Mouse (Mus musculus): ENCODE data around the gene Wnt5b.

Gene Wnt5b

DNA sequence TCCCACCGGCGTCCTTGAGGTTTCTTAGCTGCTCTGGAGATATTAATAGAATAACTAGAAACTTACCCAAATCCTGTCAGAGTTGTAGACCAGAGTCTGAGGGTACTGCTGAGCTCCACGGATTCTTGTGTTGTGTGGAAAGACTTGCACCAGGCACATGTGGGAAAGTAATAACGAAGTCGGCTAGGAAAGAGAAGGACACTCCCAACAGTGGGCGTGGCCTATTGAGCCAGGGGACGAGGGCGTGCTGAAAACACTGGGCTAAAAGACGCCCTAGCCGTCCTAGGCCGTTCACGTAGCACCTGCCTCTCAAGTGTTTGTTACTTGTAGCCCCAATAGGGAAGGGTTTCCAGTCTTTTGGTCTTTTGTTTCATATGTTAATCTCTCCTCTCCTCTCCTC lies 126.8 kb downstream of the Wnt5b start, which contains the start of gene Adipor2:
TSS of gene Adipor2 (minus strand) at position 351 of the 400 bp plus-strand sequence.
- peak; percentile 85 for DNase-seq (ENCODE audit: low read depth)

DNA sequence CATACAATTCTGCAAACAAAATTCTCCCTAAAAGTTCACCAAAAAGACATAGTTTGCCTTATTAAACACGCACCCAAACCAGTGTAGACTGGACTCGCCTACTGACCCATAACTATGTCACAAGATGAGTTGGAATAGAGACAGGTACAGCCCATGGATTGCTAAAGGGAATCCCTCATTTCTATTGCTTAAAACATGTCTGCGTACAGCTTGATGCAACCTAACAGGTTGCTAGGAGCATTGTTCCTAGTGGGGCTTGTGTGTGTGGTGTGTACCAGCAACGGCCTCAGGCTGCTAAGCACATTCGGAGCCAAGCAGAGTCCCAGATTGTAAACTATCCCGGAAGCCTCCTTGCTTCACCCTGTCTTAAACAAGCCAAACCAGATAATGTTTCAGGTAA lies 127.5 kb downstream of the Wnt5b start:
- peak; percentile 38 for DNase-seq (ENCODE audit: low read depth)

DNA sequence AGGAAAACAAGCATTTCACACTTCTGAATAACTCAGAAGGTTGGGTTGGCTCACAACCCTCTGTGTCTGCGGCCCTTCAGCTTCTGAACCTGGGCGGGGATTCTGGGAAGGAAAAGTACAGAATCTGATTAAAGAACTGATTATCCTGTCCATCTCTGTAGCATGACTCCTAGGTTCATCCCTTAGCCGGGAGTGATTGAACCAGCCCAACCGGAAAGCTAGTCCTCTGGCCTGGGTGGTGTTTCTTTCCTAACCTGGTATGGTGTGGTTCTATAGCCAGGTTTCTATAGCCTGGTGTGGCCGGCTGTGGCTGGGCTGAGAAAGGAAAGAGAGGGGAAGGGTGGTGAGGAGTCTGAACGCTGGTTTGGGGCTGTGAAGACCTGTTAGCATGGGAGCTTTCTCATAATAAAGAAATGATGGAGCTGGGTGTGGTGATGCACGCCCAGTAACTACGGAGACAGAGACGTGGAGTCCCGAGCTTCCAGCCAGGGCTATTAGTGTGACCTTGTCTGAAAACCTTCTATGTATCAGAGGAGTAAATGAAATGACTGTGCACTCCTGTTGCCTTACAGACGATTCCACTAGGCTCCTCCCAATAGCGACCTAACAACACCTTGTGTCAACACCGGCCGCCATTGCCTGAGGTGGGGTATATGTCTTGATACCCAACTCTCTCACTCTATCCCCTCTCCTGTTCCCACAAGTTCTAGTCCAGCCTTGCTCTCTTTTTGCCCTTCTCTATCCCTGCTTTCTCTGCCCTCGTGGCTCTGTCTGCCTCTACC lies 129.7 kb downstream of the Wnt5b start:
- no peak for DNase-seq (ENCODE audit: low read depth)

DNA sequence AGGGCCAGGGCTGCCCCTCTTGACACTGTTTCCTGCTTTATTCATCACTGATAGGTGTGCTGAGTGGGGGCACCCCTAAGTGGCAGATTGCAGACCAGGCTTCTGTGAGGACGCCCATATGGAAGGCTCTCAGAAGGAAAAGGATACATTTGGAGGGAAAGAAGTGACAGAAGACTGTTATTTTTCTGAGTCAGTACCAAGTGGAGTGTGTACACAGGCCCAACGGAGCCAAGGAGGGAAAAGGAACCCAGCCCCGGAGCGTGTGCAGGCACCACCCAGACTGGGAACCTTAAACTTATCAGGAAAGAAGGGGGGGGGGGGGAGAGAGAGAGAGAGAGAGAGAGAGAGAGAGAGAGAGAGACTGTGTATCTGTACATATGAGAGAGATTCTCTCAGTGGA lies 131.6 kb downstream of the Wnt5b start:
- DNase-seq (ENCODE audit: low read depth), result no peak

DNA sequence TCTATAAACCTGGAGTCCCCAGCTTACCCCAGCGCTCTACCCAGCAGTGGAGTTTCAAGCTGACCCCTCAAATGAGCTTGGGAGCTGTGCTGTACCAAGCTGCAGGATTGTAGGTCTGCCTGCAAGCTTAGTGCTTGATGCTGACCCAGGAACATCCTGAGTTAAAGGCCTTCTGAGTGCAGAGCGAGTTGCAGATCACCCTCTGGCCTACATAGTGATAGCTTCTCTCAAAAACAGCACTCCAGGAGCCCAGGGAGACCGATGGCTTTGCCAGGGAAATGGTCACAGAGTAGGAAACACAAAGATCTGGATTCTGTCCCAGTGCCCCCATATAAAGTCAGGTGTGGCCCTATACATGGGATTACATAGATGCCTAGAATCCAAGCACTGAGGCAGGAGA lies 132.6 kb downstream of the Wnt5b start:
- no peak for DNase-seq (ENCODE audit: low read depth)

DNA sequence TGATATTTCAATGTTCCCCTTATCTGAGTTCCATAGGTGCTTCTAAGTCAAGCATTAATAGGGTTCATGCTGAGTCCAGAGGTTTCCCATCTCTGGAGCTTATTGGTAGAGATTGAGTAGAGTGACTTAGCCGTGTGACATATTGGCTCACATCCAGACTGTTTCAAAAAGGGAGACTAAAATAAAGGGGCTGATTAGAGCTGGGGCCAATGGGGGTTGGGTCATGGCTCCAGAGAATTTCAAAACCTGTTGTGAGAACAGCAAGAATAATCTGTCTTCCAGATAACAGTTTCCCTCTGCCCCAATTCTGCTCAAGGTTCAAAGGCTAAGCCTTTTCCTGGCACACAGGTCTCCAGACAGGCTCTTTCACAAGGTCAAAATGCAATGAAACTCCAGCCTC lies 134.4 kb downstream of the Wnt5b start:
- no peak for DNase-seq (ENCODE audit: low read depth)

DNA sequence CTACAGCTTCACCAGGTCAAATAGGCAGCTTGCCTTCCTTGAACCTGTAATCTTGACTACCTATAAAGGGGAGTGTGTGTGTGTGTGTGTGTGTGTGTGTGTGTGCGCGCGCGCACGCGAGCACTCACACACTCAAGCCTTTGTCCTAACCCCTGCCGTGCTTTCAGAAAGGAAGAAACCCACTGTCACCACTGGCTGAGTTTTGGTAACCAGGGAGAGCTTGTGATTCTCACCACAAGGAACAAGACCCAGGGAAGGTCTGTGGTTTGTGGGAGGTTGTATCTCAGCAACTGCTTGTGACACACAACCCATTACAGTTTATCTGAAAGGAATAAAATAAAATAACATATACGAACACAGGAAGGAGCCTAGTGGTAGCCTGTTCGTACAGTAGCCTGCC lies 135.6 kb downstream of the Wnt5b start:
- DNase-seq (ENCODE audit: low read depth), result peak; percentile 90

DNA sequence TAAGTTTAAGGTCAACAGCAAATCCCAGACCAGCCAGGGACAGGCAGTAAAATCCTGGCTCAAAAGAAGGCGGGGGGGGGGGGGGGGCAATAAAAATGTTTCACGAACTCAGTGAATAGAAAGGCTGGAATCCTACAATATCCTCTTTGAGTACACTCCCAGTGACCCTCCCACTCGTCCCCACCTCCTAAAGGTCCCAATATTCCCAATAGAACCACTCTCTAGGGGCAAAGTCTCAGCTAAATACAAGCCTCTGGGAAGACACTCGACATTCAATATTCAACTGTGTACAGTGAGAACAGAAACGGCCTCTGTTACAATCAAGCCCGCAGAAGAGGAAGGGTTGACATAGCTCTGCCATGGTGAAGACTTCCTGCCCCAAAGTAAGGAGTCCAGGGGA lies 136.3 kb downstream of the Wnt5b start:
- DNase-seq (ENCODE audit: low read depth), result no peak

DNA sequence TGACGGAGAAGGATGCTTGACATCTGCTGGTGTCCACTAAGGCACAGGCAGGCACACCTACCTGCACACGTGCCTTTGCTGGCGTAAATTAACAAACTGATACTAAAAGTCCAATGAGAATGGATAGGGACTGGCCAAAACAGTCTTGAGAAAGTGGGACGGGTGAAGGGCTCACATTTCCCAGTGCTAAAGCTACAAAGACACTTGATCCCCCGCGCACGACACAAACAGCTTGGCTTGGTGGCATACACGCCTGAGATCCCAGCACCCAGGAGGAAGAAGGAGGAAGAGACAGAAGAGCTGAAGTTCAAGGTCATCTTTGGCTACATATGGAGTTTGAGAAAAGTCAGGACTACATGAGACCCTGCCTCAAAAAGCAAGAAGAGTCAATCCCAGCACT lies 137.6 kb downstream of the Wnt5b start:
- DNase-seq (ENCODE audit: low read depth), result no peak

DNA sequence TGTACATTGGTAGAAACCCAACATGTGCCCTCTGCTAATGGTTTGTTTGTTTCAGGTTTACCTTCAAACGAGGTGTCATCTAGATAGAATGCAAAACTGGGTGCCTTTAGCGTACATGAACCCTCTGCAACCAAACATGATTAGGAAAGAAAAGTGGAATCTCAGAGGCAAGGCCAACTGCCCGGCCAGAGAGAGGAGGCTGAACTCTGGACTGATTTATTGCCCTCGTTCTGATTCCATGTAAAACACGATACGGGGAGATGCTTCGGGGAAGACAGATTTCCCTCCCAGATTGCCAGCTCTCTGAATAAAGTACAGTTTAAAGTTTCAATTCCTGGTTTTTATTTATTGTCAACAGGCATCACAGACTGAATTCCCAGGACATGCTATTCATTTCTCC lies 138.8 kb downstream of the Wnt5b start:
- no peak for DNase-seq (ENCODE audit: low read depth)

DNA sequence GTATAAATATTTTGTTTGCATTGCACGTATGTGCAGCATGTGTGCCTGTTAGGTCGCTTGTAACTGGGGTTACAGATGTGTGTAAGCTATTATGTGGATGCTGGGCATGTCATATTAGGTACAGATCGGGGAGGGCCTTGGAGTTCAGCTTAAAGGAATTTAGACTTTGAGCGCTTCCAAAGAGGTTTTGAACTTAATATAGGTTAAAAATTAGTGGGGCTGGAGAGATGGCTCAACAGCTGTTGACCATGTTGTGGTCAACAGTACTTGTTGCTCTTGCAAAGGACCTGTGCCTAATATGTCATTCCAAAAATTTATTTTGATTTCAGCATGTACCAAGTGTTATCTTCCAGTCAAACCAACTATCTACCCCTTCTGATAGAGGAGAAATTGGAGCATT lies 139.3 kb downstream of the Wnt5b start:
- DNase-seq (ENCODE audit: low read depth), result no peak

DNA sequence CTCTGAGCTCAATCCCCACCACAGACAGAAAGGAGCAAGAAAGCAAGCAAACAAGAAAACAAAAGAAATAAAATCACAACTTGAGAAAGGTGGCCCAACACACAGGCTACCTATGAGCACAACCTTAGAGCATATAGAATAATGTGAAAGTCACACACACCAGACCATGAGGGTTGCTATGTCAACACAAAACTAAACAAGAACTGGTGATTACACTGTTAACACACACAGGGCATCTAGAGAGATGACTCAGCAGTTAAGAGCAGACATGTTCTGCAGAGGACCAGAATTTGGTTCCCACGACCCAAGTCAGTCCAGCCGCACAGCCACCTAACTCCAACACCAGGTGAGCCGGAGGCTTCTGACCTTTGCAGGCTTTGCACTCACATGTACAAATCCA lies 141.2 kb downstream of the Wnt5b start:
- DNase-seq (ENCODE audit: low read depth), result peak; percentile 60

DNA sequence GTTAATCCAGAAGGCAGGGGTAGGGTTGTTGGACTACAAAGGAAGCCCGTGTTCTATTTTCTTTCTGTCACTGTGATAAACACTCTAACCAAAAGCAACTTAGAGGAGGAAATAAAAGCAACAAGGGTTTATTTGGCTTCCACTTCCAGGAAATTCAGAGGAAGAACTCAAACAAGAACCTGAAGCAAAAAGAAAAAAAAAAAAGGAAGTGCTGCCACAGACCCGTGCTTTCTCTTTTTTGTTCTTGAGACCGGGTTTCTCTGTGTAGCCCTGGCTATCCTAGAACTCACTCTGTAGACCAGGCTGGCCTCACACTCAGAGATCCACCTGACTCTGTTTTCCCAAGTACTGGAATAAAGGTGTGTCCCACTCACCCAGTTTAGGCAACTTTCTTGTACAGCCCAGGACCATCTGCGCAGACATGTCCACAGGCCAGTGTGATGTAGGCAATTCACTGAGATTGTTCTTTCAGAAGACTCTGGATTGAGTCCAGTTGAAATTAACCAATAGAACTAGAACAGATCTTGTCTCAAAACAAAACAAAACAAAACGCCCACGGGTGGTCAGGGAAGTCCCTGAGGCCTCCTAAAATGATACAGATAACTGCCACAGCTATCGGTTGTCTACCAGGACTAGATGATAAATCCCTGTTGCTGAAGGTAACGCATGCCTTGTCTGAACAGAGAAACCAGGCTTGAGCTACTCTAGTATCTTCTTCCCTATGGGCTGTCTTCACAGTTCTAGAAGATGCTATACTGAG lies 142.4 kb downstream of the Wnt5b start:
- DNase-seq (ENCODE audit: low read depth), result no peak

DNA sequence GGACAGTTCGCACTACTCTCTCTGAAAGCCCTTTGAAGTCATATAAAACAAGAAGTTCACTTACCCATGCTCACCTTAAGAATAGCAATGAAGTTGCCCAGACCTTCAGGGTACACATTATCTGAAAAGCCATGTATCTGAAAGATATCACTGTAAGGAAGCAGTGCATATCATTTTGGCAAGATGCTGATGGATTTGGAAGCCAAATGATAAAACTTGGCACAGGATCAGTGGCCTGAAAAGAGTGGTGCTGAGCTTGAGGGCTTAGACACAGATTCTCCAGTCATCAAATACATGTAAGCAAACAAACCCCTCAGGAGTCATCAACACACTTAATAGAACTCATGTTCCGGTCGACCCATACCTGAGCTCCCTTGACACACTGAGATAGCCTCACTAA lies 143.5 kb downstream of the Wnt5b start:
- no peak for DNase-seq (ENCODE audit: low read depth)

DNA sequence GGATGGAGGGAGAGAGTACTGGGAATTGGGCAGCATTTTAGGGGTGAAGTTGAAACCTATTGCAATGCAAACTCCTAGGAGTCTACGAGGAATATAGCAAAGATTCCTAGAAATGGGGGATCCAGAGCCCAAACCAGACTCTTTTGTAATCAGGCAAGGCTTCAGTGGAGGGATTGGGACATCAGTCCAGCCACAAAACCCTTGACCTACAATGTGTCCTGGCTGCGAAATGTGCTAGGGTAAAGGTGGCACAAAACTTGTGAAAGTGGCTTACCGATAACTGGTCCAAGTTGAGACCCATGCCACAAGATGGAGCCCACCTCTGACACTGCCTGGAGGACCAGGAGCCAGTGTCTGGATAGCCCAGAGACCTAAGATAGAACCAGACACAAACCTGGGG lies 144.8 kb downstream of the Wnt5b start:
- DNase-seq (ENCODE audit: low read depth), result no peak

DNA sequence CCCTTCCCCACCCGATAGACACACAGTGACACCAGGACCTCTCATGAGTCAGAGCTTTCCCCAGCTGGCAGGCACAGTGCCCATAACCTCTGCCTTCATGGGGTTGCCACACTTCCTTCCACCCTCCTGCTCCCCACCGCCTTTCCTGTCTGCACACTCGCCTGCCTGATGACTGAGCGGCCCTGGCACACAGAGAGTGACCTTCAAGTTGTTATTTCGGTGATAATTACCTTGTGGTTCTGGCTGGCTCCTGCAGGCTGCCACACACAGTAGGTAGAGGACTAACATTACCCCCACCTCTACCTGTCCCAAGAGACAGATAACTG lies 147.9 kb downstream of the Wnt5b start:
- peak; percentile 98 for DNase-seq (ENCODE audit: low read depth)

DNA sequence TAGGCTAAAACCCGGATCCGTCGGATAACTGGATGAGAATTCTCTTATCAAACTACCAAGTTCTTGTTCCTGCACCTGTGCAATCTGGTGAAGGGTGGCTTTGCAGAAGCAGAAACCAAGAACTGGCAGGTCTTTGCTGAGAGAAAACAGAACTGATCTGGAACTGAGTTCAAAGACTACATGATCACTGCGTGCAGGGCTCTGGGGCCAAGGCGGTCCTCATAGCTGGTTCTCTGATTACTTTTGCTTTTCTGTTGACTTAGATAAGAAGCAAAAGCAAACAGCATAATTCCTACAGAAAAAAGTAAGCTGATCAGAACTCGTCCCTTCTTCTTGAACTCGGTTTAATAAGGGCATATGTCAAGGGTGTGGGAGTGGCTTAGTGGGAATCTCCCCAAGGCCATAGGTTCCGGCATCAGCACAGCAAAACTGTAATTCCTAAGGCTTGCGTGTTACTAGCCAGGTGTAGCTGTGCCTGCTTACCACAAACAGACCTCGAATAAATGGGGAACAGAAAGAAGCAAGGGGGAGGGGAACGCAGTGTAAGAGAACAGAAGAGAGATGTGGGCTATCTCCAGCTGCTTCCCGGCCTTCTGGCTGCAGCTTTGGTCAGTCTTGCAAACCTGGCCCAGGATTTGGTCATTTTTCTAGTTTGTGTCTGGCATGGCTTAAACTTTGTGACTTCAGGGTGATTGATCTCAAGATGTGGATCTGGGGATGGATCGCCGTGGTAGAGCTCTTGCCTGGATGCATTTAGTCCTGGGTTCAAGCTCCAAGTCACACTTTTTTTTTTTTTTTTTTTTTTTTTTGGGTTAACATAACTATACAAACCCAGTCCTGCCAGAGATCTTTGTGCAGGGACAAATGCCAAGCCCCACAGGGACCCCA lies 148.5 kb downstream of the Wnt5b start:
- DNase-seq (ENCODE audit: low read depth), result peak; percentile 89

DNA sequence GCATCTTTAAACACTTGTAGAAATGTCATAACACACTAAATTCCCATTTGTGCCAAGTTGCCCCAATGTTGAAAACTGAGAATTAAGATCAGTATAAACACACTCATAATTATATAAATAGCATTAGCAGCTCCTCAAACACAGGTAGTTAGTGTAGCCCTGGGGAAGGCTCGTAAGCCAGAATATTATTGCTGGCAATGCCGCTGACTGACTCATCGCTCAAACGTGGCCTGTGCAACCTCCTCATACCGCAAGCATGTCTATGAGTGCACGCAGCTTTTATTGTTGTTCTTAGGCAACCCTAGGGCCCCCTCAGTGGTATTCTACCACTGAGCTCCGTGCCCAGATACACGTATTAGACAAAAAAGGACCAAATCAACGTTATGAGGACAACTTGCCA lies 151.3 kb downstream of the Wnt5b start:
- DNase-seq (ENCODE audit: low read depth), result peak; percentile 77

DNA sequence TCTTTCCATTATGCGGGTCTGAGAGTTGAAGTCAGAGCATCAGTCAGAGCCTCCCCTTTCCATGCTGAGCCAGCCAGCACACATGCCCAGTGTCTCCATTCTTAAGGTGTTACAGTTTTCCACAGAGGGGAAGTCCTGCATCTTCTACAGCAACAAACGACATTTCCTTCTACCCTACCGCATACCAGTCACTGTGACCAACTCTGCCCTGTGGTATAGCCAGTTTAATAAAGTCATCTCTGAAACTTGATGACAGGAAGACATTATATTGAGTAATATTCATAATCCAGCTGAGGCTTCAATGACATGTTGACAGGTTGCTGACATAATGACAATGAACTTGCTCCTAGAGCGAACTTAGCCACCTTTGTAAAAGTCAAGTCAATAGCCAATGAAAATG lies 153.4 kb downstream of the Wnt5b start:
- DNase-seq (ENCODE audit: low read depth), result peak; percentile 85

DNA sequence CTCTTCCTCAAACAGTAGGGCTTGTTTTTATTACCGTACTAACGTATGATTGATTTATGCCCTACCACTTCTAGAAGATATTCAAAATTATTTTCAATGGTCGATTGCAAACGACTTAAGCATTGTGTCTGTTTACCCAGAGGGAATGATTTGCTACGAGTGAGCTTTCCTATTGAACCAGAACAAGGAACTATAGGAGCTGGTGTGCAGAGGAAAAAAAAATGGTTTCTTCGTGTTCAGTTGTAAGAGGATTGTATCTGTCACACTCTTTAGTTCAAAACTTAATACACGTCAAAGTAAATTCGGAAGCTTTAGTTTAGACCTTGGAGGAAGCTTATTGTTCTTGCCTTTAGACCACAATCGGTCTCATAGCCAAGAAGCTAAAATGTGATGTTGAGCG lies 155.1 kb downstream of the Wnt5b start:
- no peak for DNase-seq (ENCODE audit: low read depth)

DNA sequence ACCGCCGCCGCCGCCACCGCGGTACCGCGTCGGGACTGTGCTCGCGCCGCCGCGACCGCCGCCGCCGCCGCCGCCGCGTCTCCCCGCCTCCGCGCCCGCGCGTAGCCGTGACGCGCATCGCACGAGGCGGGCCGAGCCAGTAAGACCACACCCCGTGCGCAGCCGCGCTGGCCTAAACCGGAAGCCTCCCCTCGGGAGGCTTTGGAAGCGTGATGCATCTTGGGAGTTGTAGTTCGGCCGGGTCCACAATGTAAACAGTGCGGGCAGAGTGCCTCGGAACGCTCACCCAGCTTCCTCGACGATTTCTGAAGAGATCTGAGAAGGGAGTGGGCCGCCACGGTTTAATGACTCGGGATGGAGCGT lies 155.5 kb downstream of the Wnt5b start:
- peak; percentile 96 for DNase-seq (ENCODE audit: low read depth)

DNA sequence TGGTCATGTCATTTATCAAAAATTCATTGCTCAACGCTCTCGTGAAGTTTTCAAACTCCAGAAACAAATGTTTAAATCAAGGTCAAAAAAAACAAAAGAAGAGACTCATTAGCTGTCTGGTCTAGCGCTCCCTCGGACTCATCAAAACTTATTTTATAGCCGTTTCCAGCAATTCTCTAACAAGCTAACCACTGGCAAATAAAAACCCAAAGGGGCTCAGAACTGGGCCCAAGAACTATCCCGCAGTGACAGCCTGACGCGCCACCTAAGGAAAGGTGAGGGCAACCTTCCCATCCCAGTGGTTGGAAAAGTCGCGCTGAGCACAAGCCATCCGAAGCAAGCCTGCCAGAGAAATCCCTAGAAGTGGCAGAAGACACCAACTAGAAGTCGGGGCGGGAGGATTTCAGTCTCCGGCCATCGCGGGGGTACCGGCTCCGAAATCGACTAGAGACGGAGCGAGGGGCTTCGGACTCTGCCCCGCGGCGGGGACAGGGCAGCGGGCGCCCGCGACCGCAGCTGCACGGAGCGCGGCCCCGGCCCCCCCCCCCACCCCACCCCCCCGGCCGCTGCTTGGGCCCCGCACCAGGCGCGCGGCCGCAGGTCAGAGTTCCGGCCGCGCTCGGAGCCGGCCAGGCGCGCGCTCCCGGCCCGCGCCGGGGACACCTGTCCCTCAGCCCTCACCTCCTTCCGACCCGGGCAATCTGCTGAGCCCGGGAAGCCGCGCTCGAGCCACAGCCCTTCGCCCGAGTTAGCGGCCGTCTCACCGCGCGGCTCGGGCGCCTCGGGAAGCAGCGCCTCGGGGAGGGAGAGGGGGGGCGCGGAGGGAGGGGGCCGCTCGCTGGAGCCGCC lies 156.1 kb downstream of the Wnt5b start:
- DNase-seq (ENCODE audit: low read depth), result peak; percentile 41
